Comparison of ENCODE assay signal across 8 mouse cellular contexts in the genomic region with DNA sequence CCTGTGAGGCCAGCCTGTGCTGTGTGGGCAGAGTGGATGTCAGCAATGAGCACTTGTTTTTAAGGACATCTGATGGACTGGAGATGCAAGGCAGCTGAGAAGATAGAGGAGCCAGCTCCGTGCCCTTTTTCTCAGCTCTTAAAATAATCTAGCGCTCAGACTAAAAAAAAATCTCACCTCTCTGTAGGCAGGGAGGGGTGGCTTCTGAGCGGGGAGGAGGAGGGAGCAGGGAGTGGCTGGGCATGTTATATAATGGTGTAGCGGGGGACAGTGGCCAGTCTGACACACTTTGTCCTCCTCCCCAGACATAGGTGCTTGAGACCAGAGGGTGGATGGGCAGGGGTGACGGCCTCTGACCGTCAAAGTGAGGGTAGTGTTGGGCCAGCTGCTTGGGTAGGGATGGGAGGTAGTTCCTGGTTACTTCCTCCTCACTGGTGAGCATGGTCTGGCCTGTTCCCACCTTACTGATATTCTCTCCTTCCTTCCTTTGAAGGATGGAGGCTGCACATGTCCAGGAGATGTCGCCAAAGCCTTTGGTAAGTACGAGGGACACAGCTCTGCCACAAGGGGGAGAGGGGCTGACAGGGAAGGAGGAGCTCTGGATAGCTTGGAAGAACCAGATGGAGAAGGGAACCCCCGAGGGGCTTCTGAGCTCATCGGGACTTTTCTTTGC. TPM values are rescaled to one million over a fixed set of nuclear protein-coding genes. Genes with fewer than 3 reads are reported as not detected.
A peak's percentile ranks its signal among the peaks of the same experiment; 100 is the strongest.
DNase-seq lines count a peak whose midpoint lies in the region; ATAC-seq and TF ChIP-seq lines count a peak whose summit lies in the region.

No protein-coding gene starts in this region.

- no peak overlapping the region for H3K4me3 ChIP-seq in thymus, adult 2 months (ENCODE audit: control insufficient read depth, insufficient read depth, low read length)
- H3K4me3 ChIP-seq in embryonic facial prominence, embryonic 13.5 days = peak overlapping the region; percentile 44
- peak overlapping the region; percentile 48 for H3K4me3 ChIP-seq in limb, embryonic 10.5 days
- peak overlapping the region; percentile 43 for H3K4me3 ChIP-seq in midbrain, embryonic 12.5 days
- peak overlapping the region; percentile 32 for H3K4me3 ChIP-seq in stomach, embryonic 15.5 days (replicated peaks)

- no peaks in the 10 kb centered on the region for H3K4me1 ChIP-seq in thymus, adult 2 months (replicated peaks; ENCODE audit: control insufficient read depth, insufficient read depth, low read length)
- peaks cover 17% of the 10 kb centered on the region for H3K4me1 ChIP-seq in embryonic facial prominence, embryonic 13.5 days
- H3K4me1 ChIP-seq in limb, embryonic 10.5 days = peaks cover 17% of the 10 kb centered on the region
- H3K4me1 ChIP-seq in midbrain, embryonic 12.5 days = peaks cover 6% of the 10 kb centered on the region
- H3K4me1 ChIP-seq in stomach, embryonic 15.5 days = 0 out of 2 replicates have a peak, but pooled peaks cover 4% of the 10 kb centered on the region

- peak; percentile 65 for ATAC-seq in embryonic facial prominence, embryonic 13.5 days (ENCODE audit: insufficient number of reproducible peaks, insufficient read depth, low FRiP score, low TSS enrichment, low read depth)
- peak; percentile 91 for ATAC-seq in midbrain, embryonic 12.5 days (ENCODE audit: low FRiP score, low read depth)
- ATAC-seq in stomach, embryonic 15.5 days (ENCODE audit: insufficient read depth, low FRiP score, low read depth) = peak; percentile 72; the same call in 1 of the 2 replicates

- H3K27me3 ChIP-seq in thymus, adult 2 months (ENCODE audit: control insufficient read depth, insufficient read depth, low read length) = no peaks in the 10 kb centered on the region
- H3K27me3 ChIP-seq in embryonic facial prominence, embryonic 13.5 days = no peaks in the 10 kb centered on the region
- H3K27me3 ChIP-seq in limb, embryonic 10.5 days (ENCODE audit: low read depth, poor library complexity, severe bottlenecking) = no peaks in the 10 kb centered on the region
- H3K27me3 ChIP-seq in midbrain, embryonic 12.5 days = no peaks in the 10 kb centered on the region
- H3K27me3 ChIP-seq in stomach, embryonic 15.5 days (replicated peaks) = no peaks in the 10 kb centered on the region

- peak overlapping the region; percentile 69 for H3K9ac ChIP-seq in embryonic facial prominence, embryonic 13.5 days
- H3K9ac ChIP-seq in midbrain, embryonic 12.5 days (replicated peaks) = peak overlapping the region; percentile 52
- no peak overlapping the region for H3K9ac ChIP-seq in stomach, embryonic 15.5 days

- DNase-seq in thymus, adult 2 months = no peak
- no peak for DNase-seq in thymus, adult 18-20 months
- peak; percentile 60 for DNase-seq in heart, adult 8-10 months (ENCODE audit: low spot score)
- peak; percentile 54 for DNase-seq in kidney, adult 18-20 months
- DNase-seq in limb, embryonic 10.5 days (ENCODE audit: low spot score) = peak; percentile 79

- 61% methylated on average over 10 of the region's 10 CpGs for WGBS in thymus, adult 2 months
- 32% methylated on average over 10 of the region's 10 CpGs for WGBS in embryonic facial prominence, embryonic 13.5 days
- 26% methylated on average over 10 of the region's 10 CpGs for WGBS in limb, embryonic 10.5 days
- 31% methylated on average over 10 of the region's 10 CpGs for WGBS in midbrain, embryonic 12.5 days
- WGBS in stomach, embryonic 15.5 days = 24% methylated on average over 10 of the region's 10 CpGs

- H3K27ac ChIP-seq in thymus, adult 2 months (ENCODE audit: control insufficient read depth, insufficient read depth, low read length) = no peak overlapping the region
- H3K27ac ChIP-seq in embryonic facial prominence, embryonic 13.5 days = peak overlapping the region; percentile 51; the same call in 1 of the 2 replicates
- peak overlapping the region; percentile 76 for H3K27ac ChIP-seq in limb, embryonic 10.5 days
- peak overlapping the region; percentile 66 for H3K27ac ChIP-seq in midbrain, embryonic 12.5 days (replicated peaks)
- no peak overlapping the region for H3K27ac ChIP-seq in stomach, embryonic 15.5 days

- no peak for TF ChIP-seq POLR2A in thymus, adult 2 months (IDR thresholded peaks at IDR 0.05; ENCODE audit: control insufficient read depth, extremely low read depth, insufficient read depth, low read length, poor library complexity)

- H3K9me3 ChIP-seq in embryonic facial prominence, embryonic 13.5 days = no peaks in the 10 kb centered on the region
- H3K9me3 ChIP-seq in limb, embryonic 10.5 days (replicated peaks) = no peaks in the 10 kb centered on the region
- no peaks in the 10 kb centered on the region for H3K9me3 ChIP-seq in midbrain, embryonic 12.5 days
- no peaks in the 10 kb centered on the region for H3K9me3 ChIP-seq in stomach, embryonic 15.5 days

- 0 out of 2 replicates have a peak, but pooled peaks have one; percentile 17 for TF ChIP-seq CTCF in thymus, adult 2 months (IDR thresholded peaks at IDR 0.05; ENCODE audit: borderline replicate concordance, control insufficient read depth, extremely low read depth, insufficient read depth, low read length, poor library complexity)

- H3K36me3 ChIP-seq in thymus, adult 2 months (ENCODE audit: control insufficient read depth, insufficient read depth, low read length) = no peaks in the 10 kb centered on the region
- H3K36me3 ChIP-seq in embryonic facial prominence, embryonic 13.5 days = peaks cover 11% of the 10 kb centered on the region
- no peaks in the 10 kb centered on the region for H3K36me3 ChIP-seq in limb, embryonic 10.5 days
- no peaks in the 10 kb centered on the region for H3K36me3 ChIP-seq in midbrain, embryonic 12.5 days
- no peaks in the 10 kb centered on the region for H3K36me3 ChIP-seq in stomach, embryonic 15.5 days

- H3K4me2 ChIP-seq in embryonic facial prominence, embryonic 13.5 days = peak overlapping the region; percentile 74
- H3K4me2 ChIP-seq in midbrain, embryonic 12.5 days (replicated peaks) = peak overlapping the region; percentile 62
- H3K4me2 ChIP-seq in stomach, embryonic 15.5 days = peak overlapping the region; percentile 56

RNA-seq across cellular contexts. Expression of gene Gmpr, which starts 31.4 kb away (rescaled TPM):
- polyA plus RNA-seq in thymus, adult 2 months (2012; rRNA removed) = 32.6 and 43.5 TPM in 2 replicates
- polyA plus RNA-seq in embryonic facial prominence, embryonic 13.5 days (2015; fragmentation: Nextera tagmentation; extraction: Ambion mirVana) = 27.7 and 36.9 TPM in 2 replicates
- total RNA-seq in heart, adult 8-10 months (2022) = 100 to 1,000 TPM; 152 to 199 (median 170) TPM
- polyA plus RNA-seq in limb, embryonic 10.5 days (2016; fragmentation: Nextera tagmentation; extraction: Ambion mirVana) = 25.2 and 27.8 TPM in 2 replicates
- polyA plus RNA-seq in midbrain, embryonic 12.5 days (2016; fragmentation: Nextera tagmentation; extraction: Ambion mirVana) = 14.3 and 15.7 TPM in 2 replicates
- polyA plus RNA-seq in stomach, embryonic 15.5 days (2015; fragmentation: Nextera tagmentation; extraction: Ambion mirVana) = 35.2 and 50.5 TPM in 2 replicates

Comparison
In these comparisons a context has a peak if more than half of its experiments do, and no peak if none do; other contexts are left out.
1. DNase-seq: peak in heart, adult 8-10 months (single experiment), kidney, adult 18-20 months (single experiment) and limb, embryonic 10.5 days (single experiment); none in thymus, adult 2 months (single experiment) and thymus, adult 18-20 months (0 of 2).
2. H3K27ac ChIP-seq: peak in embryonic facial prominence, embryonic 13.5 days (single experiment), limb, embryonic 10.5 days (single experiment) and midbrain, embryonic 12.5 days (single experiment); none in thymus, adult 2 months (single experiment) and stomach, embryonic 15.5 days (single experiment).
3. Peak in every context shown above with its lines, with median percentiles within 50 percentile points of each other: ATAC-seq and H3K4me2 ChIP-seq.